Mouse (Mus musculus): ENCODE measurements around the gene Zfp52.

- TF ChIP-seq CTCF (IDR thresholded peaks at IDR 0.05; ENCODE audit: borderline replicate concordance, control insufficient read depth, extremely low read depth, insufficient read depth, low read length, poor library complexity) (no peak), POLR2A (IDR thresholded peaks at IDR 0.05; ENCODE audit: control insufficient read depth, extremely low read depth, insufficient read depth, low read length, poor library complexity) (no peak)
Observed at GRCm38 (mm10) chr17:21516201-21517129, 18.9 kb upstream of the Zfp52 start.
